Mouse (Mus musculus) heart, postnatal 0 days (tissue): ENCODE results near the gene Gpsm2.

Source experiments
- CTCF ChIP-seq: IDR thresholded peaks from 2 replicates; pipeline ENCODE4 v1.5.1; 2016; ENCODE audit warnings: antibody characterized with exemption, control low read depth, low read depth
- EP300 ChIP-seq: IDR thresholded peaks from 2 replicates; pipeline ENCODE4 v1.6.1; 2016; ENCODE audit warnings: antibody characterized with exemption, low read depth

- no peak for TF ChIP-seq CTCF
- TF ChIP-seq EP300 = no peak
These were observed 33.1 kb downstream of the Gpsm2 start for GRCm38 (mm10) chr3:108689015-108689441.
